Mouse (Mus musculus) ES-E14 (cell line): Measurements from ENCODE around the gene Csnk1g2.

Experiments
- HCFC1 ChIP-seq: IDR thresholded peaks from 2 replicates; pipeline ENCODE4 v1.6.1; 2012; ENCODE audit warnings: low read length, inconsistent platforms, borderline replicate concordance; ENCODE audit not compliant: insufficient read depth
- MAFK ChIP-seq: IDR thresholded peaks from 2 replicates; pipeline ENCODE4 v1.6.1; 2014; ENCODE audit warnings: mild to moderate bottlenecking, low read depth, low read length, inconsistent platforms; ENCODE audit not compliant: insufficient read depth
- ZC3H11A ChIP-seq: IDR thresholded peaks from 2 replicates; pipeline ENCODE4 v1.6.1; 2012; ENCODE audit warnings: low read depth, mild to moderate bottlenecking, inconsistent platforms, low read length, borderline replicate concordance
- ZNF384 ChIP-seq: IDR thresholded peaks from 2 replicates; pipeline ENCODE4 v1.6.1; 2012; ENCODE audit warnings: low read depth, low read length, inconsistent platforms

GRCm38 (mm10) chr10:80679556-80680259 is 57.1 kb downstream of the Csnk1g2 start:
- TF ChIP-seq ZC3H11A (no peak), ZNF384 (no peak), MAFK (no peak), HCFC1 (no peak)
